Mouse (Mus musculus) adrenal gland, adult 18-20 months (tissue): ENCODE measurements around the gene Col6a1. TPM values are rescaled to one million over a fixed set of nuclear protein-coding genes. Genes with fewer than 3 reads are reported as not detected.
"Not testable (repeated sequence)": the region's sequence is repeated elsewhere in the genome, so short reads cannot be mapped to it uniquely, and the experiment has no call there.

Experiments used
- DNase-seq, 2 experiments: peaks; one replicate each; pipeline ENCODE4 v3.0.0; 2021 to 2022; ENCODE audit warnings: low spot score in 2 of 2
- long read RNA-seq, 2 experiments: library from polyadenylated mRNA; stranded (forward); transcript quantifications; one replicate each; pipeline ENCODE4 v2.0.0; 2021
- total RNA-seq, 2 experiments: library from RNA; stranded (reverse); gene quantifications; 1 replicate in 1 of 2; 2 replicates in 1 of 2; pipeline ENCODE4 v1.2.3; 2021

The Col6a1 gene
- total RNA-seq = 100 to 1,000 TPM; 125 to 158 TPM
- long read RNA-seq, experiment 1, partial matches to known transcripts = 19 of 87 reads
- long read RNA-seq, experiment 1, other reads (novel, unspliced or antisense) = 68 of 87 reads
- long read RNA-seq, experiment 2, partial matches to known transcripts = 40 of 142 reads
- long read RNA-seq, experiment 2, other reads (novel, unspliced or antisense) = 102 of 142 reads

DNA sequence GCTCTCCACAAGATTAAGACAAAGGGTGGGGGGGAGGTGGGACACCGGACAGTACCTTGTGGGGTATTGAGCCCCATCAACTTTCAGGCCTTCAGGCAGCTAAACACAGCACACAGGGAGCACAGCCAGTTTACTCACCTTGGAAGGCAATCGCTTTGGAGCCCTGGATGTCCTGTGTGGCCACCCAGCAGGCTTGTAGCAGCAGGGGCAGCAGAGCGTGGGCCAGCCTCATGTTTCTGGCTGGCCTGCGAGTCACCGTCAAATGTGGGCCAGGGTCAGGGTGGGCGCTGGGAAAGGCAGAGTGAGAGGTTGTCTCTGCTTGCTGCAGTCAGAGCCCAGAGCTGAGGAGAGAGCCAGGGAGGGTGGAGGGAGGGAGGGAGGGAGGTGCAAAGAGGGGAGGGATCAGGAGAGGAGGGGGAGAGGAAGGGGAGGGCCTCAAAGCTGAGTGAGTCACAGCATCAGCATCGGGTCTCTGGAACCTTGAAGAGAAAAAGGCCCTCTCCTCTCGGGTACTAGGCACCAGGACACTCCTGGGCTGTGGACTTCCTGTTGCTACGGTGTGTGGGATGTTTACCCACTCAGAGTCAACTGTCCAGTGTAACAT is at the start of gene Col6a1:
Gene Col6a1 (minus strand): TSS at position 487 of the 604 bp plus-strand sequence.
- peak in 1 of 2 experiments; percentile 27 for DNase-seq

DNA sequence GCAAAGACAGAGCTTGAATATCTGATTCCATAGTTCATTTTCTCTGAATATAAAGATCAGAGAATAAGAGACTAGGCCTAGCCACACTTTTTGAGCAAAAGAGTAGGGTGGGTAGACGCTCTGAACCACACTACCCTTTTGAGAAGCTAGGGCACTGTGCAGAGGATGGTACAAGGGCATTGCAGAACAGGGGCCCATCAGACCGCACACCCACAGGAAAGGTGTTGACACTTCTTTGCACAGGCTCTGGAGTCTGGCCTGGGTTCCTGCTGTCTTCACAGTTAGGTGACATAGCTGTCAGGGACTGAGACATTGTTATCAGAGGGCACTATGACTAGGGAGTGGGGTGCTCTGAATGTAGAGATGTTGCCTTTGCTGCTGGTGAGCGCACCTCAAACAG is 45.7 kb upstream of the Col6a1 start:
- DNase-seq = no peak

DNA sequence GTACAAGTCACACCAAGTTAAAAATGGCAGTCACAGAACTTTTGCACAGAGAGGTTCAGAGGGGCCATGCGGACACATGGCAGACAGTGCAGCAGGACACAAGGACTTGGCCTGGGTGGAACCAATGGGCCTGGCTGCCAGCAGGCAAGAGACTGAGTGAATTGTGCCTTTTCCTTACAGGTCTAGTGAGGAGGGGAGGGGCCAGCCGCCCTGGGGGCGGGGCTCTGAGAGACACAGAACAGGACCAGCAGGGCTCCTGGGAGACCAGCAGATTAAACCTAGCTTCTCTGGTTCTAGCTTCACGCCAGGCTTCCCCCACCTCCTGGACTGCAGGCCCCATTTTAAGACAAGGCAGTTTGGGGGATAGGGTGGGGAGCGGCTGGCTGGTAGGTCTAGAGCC is 45.1 kb upstream of the Col6a1 start:
- no peak for DNase-seq

DNA sequence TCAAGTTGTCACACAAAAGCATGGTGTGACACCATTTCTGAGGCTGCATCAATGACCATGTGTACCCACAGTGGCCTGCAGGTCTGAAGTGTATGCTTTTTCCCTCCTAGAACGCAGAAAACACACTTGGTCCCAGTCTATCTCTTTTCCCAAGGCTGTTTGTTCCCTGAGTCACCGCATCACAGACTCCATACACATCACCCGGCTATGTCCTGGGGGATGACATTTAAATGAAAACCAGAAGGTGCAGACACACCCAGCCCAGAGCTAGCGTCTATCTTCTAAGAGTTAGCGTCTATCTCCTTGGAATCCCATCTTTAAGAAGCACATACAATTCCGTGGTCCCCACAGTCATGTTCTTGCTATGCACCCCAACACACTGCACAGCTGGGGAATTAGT is 43.6 kb upstream of the Col6a1 start:
- DNase-seq = no peak

DNA sequence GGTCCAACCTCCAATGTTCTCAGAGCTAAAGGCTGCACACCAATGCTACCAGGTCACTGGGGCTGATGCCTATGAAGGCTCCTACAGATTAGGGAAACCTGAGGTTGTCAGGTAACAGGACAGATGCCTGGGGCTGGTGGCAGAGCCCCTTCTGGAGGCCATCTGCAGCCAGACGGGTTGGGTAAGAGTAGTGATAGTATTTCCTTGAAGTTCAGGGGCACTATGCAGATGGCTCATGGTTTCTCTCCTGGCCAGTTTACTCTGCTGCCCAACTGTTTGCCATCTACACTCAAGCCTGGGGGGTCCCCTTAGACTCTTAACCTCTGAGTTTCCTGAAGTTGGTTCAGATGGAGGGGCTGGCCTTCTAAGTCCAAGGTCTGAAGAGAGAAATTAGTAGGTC is 40.2 kb upstream of the Col6a1 start:
- no peak for DNase-seq

DNA sequence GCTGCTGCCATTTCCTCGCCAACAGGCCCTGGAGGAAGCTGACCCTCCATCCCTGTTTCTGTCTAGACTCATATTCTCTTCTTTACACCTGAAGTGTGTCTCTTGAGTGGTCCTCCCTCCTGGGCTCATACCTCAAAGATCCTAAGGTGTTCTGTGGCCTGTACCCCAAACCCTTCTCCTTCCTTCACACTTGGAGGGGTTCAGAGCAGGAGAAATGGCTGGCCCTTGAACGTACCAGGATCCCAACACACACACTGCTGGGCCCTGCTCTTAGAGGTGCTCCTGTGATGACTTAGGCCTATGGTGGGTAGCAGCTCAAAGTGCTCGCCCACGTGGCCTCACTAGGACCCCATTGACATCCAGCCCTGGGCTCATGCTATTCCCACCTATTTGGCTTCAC is 39.0 kb upstream of the Col6a1 start:
- DNase-seq = peak in 1 of 2 experiments; percentile 9

DNA sequence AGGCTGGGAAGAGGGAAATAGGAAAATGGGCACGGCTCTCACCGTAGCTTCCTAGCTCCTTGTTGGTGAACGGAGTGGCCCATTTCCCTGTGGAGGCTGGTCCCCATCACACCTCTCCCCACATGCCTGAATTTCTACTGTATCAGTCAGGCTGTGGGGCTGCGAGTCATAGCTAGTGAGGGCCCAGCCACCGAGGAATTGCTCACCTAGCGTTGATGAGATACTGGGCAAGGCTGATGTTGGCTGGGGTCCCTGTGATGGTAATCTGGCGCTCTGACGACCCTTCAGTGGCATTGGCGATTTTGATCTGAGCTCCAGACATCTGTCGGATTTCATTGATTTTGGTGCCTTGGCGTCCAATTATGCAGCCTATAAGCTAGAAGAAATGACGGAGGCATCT is 37.0 kb upstream of the Col6a1 start:
- DNase-seq = peak in 1 of 2 experiments; percentile 11

DNA sequence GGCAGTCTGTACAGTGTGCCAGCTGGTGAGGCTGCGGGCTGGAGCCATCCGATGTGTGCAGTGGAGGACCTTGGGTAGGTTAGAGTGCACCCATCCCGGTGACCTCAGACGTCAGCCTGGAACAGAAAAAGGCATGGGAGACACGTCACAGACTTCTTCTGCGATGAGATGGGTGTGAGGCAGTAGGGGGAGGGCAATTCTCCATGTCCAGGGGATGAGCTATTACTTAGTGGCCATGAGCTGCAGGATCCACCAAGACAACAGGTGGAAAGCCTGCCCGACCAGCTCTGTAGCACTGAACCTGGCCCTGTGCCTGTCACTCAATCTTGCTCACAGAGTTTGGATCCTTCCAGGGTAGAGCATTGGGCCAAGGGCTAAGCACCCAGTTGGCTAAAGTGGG is 36.4 kb upstream of the Col6a1 start:
- DNase-seq = peak in 1 of 2 experiments; percentile 9

DNA sequence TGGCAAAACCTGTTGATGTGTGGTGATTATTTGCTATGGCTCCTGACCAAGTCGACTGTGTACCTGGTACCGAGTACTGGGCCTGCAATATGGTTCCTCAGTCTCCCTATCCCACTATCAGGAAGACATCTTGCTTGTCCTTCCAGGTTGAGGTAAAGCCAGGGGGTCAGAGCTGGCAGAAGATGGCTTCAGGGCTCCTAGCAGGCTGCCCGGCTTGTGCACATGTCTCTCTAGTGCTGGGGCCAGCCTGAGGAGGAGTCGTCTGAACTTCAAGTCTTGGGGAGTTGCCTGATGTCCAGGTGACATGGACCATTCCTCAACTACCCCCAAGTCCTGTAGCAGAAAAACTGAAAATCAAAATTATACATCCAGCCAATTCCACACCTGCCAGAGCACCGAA is 33.9 kb upstream of the Col6a1 start:
- no peak for DNase-seq

DNA sequence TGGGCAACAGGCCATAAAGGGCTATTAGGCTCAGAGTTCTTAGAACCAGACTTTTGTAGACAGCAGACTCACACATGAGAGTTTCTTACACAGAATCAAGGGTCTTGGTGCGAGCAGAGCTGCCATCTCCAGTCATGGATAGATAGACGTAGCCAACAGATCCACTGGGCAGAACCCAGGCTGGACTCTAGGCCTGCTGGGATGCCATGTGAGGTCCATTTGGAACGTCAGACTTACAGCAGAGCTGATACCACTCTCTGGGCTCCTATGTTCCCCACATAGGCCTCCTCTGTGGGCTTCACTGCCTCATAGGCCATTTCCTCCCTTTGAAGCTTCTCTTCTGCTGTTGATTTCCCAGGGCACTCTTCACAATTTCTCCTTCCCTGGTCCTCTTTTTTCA is 27.7 kb upstream of the Col6a1 start:
- DNase-seq = peak in 1 of 2 experiments; percentile 4

DNA sequence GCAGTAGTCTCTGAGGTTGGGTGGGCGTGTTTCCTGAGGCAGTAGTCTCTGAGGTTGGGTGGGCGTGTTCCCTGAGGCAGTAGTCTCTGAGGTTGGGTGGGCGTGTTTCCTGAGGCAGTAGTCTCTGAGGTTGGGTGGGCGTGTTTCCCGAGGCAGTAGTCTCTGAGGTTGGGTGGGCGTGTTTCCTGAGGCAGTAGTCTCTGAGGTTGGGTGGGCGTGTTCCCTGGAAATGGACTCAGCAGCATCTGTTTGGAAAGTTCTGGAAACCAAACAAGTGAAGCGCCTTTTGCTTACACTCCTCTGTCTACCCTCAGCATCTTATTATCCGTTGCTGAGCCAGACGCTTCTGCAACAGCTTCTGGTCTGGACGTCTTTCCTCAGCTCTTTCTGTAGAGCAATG is 18.3 kb upstream of the Col6a1 start:
- DNase-seq = not testable (repeated sequence)

DNA sequence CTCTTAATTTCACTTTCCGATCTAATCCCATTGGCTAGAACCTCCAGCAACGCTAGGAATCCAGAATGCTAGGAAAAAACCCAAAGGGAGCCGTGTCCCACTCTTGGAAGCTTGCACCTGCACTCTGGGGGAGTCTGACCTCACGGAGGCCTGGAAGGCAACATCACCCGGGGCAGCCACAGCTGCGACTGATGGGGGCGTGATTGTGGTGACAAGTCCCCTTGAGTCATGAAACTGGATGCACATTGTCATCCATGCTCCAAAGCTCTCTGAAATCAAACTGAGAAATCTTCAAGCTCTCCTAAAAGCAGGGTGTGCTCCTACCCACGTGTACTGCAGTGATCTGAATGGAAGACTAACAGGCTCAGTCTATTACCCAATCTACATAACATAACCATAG is 10.8 kb upstream of the Col6a1 start:
- no peak for DNase-seq

DNA sequence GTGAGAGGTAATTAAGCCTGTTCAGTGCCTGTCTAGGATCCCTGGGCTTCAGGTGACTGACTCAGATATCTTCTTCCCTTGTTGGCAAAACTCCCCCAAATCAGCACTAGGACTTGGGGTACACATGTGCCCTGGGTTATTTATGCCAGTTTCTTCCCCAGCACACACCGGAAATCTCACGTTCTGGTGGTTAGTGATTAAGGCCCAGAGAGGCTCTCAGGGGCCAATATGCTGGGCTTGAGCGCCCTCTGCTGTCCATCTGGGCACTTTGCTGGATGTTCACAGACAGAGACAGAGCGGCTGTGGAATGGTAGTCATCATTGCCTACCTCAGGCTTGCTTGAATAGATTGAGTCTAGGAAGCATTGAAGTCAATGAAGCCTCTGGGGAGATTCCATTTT is 9.0 kb upstream of the Col6a1 start:
- peak; percentile 78 to 81 for DNase-seq

DNA sequence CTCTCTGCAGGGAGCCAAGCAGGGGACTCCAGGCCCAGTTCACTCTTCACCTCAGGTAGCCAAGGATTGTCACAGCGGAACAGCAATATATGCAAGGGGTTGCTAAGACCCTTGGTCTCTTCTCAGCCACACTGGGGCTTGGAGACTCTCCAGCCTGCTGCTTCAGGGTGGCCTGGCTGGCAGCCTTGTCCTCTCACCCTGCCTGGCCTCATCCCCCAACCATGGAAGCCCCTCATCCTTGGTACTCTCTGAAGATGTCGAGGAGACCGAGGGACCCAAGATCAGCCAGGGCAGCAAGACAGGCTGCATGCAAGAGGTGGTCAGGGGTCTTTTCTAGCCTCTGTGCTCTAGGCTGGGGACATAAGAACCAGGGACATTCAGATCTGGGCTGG is 7.7 kb upstream of the Col6a1 start:
- peak in 1 of 2 experiments; percentile 18 for DNase-seq

DNA sequence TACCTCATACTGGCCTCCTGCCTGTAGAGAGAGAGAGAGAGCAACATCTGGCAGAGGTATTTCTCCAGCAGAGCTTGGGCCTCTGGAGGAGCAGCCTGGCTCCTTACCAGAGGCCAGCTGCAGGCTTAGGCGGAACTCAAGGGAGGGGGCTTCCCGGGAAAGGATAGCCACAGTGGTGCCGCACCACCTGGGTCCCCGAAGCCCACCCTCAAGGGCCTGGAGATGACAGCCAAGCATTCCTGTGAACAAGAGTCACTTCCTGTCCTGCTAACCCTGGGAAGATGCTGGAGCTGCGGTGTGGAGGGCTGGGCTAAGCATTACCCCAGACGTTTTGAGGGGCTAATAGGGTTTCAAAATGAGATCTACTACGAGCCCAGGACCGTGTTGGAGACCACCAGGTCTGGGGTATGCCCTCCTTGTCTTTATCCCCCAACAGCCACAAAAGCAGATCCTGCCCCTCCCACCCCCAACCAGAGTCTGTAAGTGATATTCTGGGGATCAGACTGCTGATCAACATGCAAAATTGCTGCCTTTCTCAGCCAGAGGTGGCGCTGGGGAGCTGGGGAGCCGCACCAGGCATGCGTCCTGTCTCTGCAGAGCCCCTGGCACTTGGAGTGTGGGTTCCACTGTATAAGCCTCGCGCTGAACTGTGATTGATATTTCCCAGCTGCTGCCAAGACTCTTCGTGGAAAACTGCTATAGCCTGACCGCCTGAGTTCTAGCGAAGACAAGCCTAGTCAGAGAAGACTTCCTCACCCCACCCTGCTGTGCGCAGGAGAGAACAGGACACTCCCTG is 7.1 kb upstream of the Col6a1 start:
- DNase-seq = peak; percentile 44 to 61

DNA sequence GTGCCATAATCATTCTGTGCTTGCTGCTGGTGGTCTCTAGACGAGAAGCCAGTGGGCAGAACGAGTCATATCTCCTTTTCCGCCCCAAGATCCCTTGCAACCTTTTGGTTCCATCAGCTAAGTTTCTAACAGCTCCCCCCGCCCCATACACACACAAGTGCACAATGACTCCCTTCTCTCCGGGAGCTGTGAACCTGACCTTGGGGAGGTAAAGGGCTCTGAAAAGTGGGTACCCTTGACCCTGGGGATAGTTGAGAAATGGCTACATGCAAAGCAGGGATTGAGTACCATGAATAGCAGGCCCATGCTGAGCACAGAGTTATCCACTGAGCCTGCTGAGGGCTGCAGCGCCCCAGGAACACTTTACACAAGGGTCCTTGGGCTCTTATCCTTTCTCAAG is 6.4 kb upstream of the Col6a1 start:
- DNase-seq = no peak

DNA sequence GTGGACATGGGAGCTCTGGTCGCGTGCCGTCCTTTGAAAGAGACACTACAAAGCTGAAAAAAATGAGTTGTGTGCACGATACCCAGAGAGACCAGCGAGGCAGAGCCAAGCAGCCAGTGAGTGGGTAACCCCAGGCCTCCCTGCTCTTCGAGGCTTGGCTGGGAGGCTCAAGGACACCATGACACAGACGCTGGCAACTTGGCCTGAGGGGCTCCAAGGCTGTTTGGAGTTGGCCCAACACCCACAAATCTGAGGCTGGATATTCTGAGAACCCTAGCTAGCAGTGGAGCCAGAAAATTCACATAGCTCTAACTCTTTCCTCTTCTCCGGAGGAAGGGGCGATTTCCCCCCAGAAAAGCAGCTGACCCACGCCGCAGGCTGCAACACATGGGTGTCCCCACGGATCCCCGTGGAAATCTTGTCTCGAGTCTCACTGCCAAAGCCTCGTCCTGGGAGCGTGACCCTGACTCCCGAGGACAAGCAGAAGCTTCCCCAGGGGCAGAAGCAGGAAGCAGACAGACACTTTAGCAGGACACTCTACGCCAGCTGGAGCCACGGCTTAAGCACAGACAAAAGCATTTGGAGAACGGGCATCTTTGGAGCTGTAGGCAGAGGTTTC is 5.8 kb upstream of the Col6a1 start:
- DNase-seq = peak; percentile 38 to 54

DNA sequence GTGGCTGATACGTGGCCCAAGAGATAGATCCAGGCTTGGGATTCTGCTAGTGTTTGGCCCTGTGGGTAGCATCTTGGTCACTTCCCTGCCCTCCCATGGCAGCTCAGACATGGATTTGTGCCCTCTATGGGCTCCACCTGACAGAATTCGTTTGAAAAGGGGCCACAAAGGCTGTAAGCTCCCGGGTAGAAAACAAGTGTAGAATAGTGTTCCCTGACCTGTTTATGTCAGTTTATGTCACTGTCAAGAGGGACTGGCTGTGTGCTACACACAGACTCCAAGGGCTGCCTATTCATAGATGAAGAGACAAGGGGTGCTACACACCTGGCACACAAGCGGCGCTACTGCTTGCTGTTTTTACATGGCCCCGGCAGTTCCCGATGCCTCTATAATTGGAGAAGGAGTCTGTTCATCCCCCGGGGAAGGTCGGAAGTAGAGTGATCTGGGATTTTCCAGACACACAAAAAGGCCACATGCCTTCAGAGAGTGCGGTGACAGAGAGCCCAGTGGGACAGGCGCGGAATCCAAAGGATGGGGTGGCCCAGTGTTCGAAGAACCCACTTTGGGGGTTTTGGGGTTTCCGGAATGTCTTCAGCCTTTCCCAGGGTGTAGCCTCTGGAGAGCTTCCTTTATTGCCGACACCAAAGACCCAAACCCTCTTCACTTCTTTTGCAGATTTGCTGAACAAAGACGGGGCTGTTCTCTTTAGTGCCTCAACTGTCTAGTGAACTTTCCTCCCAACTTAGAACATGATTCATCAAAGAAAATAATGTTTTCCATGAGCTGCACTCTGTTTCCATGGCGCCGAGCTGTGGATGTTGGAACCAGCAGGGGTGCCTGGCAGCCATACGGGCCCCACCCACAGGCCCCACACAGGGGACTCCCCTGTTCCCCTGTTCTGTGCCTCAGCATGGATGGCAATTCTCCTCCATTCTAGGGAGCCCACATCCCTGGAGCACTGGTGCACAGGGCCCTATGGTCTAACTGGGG is 4.0 kb upstream of the Col6a1 start:
- no peak for DNase-seq

DNA sequence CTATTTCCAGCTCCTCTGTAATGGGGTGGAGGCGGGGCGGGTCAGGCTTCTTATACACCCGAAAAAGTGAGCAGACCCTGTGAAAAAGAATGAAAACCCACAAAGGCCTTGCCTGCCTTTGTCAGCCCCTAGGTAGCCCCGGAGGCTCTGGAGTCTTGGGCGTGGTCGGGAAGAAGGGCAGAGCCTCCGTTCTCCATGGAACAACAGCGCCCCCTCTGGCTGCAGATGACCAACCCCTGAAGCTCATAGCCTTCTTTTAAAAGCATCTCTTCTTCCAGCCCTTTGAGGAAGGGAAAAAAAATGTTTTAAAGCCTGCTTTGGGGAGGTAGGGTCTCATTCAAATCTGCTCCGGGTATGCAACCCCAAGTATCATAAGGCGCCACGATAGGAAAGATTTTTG is 2.4 kb upstream of the Col6a1 start:
- peak; percentile 52 to 76 for DNase-seq

DNA sequence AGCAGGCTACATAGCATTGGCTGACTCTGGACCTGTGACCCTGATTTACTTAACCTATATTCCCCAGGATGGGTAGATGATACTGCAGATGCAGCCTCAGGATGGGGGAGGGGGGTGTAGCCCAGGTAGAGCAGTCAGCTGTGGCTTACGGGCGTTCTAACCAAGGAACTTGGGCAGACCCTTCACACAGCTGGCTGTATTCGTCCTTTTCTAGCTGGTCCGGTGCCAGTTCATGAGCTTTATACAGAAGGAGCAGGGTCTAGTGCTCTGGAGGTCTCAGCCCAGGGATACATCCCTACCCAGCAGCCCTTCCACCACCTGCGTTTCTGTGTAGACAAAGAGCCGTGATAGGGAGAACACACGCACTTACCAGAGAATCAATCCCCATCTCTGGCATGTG is 1.3 kb upstream of the Col6a1 start:
- no peak for DNase-seq

DNA sequence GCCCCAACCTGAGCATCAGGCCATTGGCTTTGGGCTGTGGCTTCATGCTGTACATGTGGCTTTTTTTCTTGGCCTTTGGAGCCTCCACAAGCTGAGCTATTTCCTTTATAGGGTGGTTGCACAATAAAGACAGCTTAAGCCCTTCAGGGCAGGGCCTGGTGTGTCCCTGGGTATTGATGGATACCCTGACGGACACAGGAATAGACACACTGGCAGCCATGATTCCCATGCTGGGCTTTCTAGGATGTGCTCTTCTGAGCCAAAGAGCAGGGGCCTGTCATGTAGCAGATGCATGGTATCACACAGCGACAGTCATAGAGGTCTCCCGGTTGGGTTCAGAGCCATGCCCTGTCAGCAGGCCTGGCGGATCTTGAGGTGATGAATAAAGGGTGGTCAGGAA is 898 bp upstream of the Col6a1 start:
- no peak for DNase-seq
